Mouse (Mus musculus) cortical plate, adult 2 months (tissue): ENCODE results near the gene Tnpo3.

Source experiments
- CTCF ChIP-seq: fragments of 200-500 bp; IDR thresholded peaks from 2 replicates; pipeline ENCODE4 v1.5.1; 2011; ENCODE audit warnings: mild to moderate bottlenecking, control low read depth, low read length; ENCODE audit not compliant: insufficient read depth; ENCODE audit errors: extremely low read depth
- POLR2A ChIP-seq: fragments of 200-500 bp; IDR thresholded peaks from 2 replicates; pipeline ENCODE4 v1.6.1; 2011; ENCODE audit warnings: mild to moderate bottlenecking, low read length, control low read depth; ENCODE audit not compliant: insufficient read depth; ENCODE audit errors: extremely low read depth

DNA sequence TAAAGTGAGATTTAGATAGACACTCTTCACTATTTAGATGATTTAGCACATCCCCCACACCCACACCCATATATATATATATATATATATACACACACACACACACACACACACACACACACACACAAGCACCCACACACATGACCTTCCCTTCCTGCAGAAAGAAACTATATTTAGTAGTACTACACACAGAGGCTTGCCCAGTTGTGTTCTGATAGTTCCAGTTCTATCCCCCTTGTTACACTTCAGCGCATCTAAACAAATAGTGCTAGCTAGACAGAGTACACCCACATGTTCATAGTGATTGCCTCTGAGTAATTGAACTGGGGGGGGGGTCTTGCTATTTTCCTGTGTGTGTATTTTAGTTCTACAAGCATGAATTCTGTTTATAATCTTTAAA, 24.9 kb upstream of the Tnpo3 start:
- TF ChIP-seq CTCF (no peak), POLR2A (no peak)
